Mouse (Mus musculus): ENCODE measurements around the gene Gsta3. TPM values are rescaled to one million over a fixed set of nuclear protein-coding genes. Genes with fewer than 3 reads are reported as not detected.

Gene Gsta3
- polyA plus RNA-seq, 1 experiment from 2014 or later, result 2.5 TPM

- H3K27me3 ChIP-seq, result no peaks in the 10 kb centered on the region
- no peak for ATAC-seq (ENCODE audit: borderline replicate concordance, extremely low read depth, low FRiP score, low TSS enrichment)
- 0 out of 2 replicates have a peak, but pooled peaks cover 7% of the 10 kb centered on the region for H3K4me1 ChIP-seq
- H3K27ac ChIP-seq, result no peak overlapping the region
- no peaks in the 10 kb centered on the region for H3K9me3 ChIP-seq
- no peaks in the 10 kb centered on the region for H3K36me3 ChIP-seq
- H3K4me3 ChIP-seq, result no peak overlapping the region
- H3K9ac ChIP-seq, result no peak overlapping the region
- WGBS, result 76% methylated on average over 6 of the region's 6 CpGs
- no peak overlapping the region for H3K4me2 ChIP-seq
These were observed 5.0 kb upstream of the Gsta3 start for GRCm38 (mm10) chr1:21235359-21235758.

DNA sequence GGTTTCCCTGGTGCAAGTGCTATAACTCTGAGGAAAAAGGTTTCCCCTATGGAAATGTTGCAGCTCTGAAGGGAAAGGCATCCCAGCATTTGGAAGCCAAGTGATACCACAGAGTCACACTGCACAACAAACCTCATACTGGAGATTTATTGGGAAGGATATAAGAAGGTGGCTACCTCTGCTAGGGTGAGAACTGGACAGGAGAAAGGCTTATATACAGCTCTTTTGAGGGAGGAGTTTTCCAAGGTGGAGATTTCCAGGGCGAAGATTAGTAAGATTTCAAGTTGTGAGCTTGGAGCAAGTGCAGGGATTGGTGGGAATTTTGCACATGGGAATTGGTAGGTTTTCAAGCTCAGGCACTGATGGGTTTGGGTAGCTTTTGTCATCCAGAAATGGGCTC, 707 bp downstream of the Gsta3 start:
- Histone ChIP-seq H3K9me3 (no peaks in the 10 kb centered on the region), H3K27ac (no peak overlapping the region)

DNA sequence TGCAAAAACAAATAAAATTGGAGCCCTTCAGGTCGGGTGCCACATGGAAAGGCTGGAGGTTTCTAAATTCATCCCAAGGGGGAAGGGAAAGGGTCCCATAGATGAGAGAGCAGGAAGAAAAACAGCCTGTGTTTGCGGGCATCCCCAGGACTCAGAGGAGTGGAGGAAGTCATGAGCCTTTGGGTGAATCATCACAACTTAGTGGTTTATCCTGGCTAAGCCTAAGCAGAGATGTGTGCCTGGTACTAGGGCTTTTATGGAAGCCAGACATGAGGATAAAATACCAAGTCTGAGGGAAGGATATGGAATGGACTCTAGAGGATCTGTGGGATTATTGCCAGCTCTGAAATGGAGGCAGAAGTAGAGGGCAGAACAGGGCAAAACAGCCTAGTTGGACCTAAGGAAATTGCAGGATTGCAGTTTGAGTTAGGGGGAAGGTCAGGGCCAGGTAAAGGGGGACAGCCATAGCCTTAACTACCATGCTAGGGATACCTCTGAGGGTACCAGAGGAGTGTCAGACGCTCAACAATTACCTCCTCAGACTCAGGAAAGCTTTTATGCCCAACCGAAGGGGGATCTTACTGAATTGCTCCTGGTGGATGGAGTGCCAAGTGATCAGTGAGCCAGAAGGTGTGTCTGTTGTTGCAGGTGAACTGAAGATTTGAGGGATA, 4.0 kb downstream of the Gsta3 start:
- no peaks in the 10 kb centered on the region for H3K27me3 ChIP-seq
- no peaks in the 10 kb centered on the region for H3K36me3 ChIP-seq
- 58% methylated on average over 4 of the region's 4 CpGs for WGBS
- H3K27ac ChIP-seq, result no peak overlapping the region
- H3K9me3 ChIP-seq, result no peaks in the 10 kb centered on the region
- H3K4me3 ChIP-seq, result no peak overlapping the region
- H3K4me2 ChIP-seq, result no peak overlapping the region
- H3K4me1 ChIP-seq, result no peaks in the 10 kb centered on the region
- no peak for ATAC-seq (ENCODE audit: borderline replicate concordance, extremely low read depth, low FRiP score, low TSS enrichment)
- no peak overlapping the region for H3K9ac ChIP-seq

More for the DNA sequence above, 707 bp downstream of the Gsta3 start:
- ATAC-seq (ENCODE audit: borderline replicate concordance, extremely low read depth, low FRiP score, low TSS enrichment), result no peak
- H3K27me3 ChIP-seq, result no peaks in the 10 kb centered on the region
- 75% methylated on average over 1 of the region's 1 CpGs for WGBS
- no peak overlapping the region for H3K4me3 ChIP-seq
- H3K4me1 ChIP-seq, result no peaks in the 10 kb centered on the region
- H3K4me2 ChIP-seq, result no peak overlapping the region
- no peaks in the 10 kb centered on the region for H3K36me3 ChIP-seq
- no peak overlapping the region for H3K9ac ChIP-seq

- WGBS, result 79% methylated on average over 3 of the region's 3 CpGs
These were observed 5.7 kb downstream of the Gsta3 start for GRCm38 (mm10) chr1:21246136-21246535.

DNA sequence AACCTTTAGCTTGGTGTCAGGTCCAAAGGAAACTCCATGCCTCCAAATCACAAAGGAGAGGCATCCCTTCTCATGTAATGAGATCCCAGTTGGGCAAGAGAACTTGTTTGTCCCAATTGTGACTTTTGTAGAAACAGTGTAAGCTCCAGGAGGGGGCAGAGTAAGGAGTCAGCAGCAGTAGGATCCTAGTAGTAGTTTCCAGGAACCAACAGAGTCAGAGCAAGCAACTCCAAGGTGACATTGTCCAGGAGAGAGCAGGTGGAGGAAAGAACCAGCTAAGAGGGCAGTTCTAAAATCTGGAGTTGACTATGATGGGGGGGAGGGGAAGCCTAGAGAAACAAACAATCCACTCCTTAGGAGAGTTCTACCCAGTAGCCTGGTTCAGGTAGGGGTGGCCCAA, 7.5 kb downstream of the Gsta3 start:
- ATAC-seq (ENCODE audit: borderline replicate concordance, extremely low read depth, low FRiP score, low TSS enrichment), result no peak
- H3K9me3 ChIP-seq, result no peaks in the 10 kb centered on the region
- no peak overlapping the region for H3K4me3 ChIP-seq
- no peak overlapping the region for H3K27ac ChIP-seq
- no peak overlapping the region for H3K9ac ChIP-seq
- no peaks in the 10 kb centered on the region for H3K36me3 ChIP-seq
- H3K4me1 ChIP-seq, result peaks cover 4% of the 10 kb centered on the region; the same call in 1 of the 2 replicates
- no peak overlapping the region for H3K4me2 ChIP-seq
- no peaks in the 10 kb centered on the region for H3K27me3 ChIP-seq

More at GRCm38 (mm10) chr1:21246136-21246535, 5.7 kb downstream of the Gsta3 start:
- no peak overlapping the region for H3K4me2 ChIP-seq
- no peak overlapping the region for H3K9ac ChIP-seq
- no peaks in the 10 kb centered on the region for H3K4me1 ChIP-seq
- no peak for ATAC-seq (ENCODE audit: borderline replicate concordance, extremely low read depth, low FRiP score, low TSS enrichment)
- H3K27ac ChIP-seq, result no peak overlapping the region
- no peaks in the 10 kb centered on the region for H3K27me3 ChIP-seq
- H3K4me3 ChIP-seq, result no peak overlapping the region
- no peaks in the 10 kb centered on the region for H3K36me3 ChIP-seq
- H3K9me3 ChIP-seq, result no peaks in the 10 kb centered on the region

DNA sequence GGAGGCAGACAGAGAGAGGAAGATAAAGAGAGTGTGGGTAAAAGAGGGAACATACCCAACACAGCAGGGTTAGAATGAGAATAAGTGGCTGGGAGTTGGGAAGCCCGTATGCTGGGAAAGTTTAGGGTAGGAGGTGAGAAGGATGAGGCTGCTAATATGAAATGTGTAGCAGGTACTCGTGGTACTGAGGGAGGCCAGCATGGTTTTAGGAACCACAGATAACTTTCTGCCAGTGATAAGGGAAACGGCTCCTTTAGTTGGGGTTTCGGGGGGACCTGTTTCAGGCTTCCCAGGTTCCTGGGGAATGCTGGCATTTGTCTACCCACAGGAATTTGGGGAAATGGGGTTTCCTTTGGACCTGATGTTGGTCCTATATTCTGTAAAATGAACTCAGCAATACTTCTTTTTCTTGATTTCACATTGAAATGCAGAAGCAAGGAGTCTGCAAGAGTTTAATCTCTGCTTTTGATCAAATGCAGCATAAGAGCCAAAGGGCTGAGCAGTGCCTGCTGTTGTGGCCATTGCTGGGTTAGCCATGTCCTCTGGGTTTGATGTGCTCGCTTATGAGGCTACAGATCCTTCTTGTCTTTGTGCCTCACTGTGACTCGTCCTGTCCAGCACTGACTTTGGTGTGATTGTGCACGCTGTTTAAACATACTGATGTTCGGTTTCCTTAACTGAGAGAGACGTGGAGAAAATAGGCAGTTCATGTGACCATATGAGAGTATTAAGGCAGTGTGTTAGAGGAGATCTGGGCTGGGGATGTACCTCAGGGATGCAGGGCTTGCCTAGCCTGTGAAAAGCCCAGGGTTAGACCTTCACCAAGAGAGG, 8.4 kb downstream of the Gsta3 start:
- Histone ChIP-seq H3K27me3 (no peaks in the 10 kb centered on the region), H3K36me3 (no peaks in the 10 kb centered on the region), H3K4me1 (peaks cover 4% of the 10 kb centered on the region; the same call in 1 of the 2 replicates), H3K9me3 (no peaks in the 10 kb centered on the region), H3K4me2 (no peak overlapping the region), H3K4me3 (no peak overlapping the region), H3K27ac (no peak overlapping the region), H3K9ac (no peak overlapping the region)
- no peak for ATAC-seq (ENCODE audit: borderline replicate concordance, extremely low read depth, low FRiP score, low TSS enrichment)
- 74% methylated on average over 9 of the region's 9 CpGs for WGBS

DNA sequence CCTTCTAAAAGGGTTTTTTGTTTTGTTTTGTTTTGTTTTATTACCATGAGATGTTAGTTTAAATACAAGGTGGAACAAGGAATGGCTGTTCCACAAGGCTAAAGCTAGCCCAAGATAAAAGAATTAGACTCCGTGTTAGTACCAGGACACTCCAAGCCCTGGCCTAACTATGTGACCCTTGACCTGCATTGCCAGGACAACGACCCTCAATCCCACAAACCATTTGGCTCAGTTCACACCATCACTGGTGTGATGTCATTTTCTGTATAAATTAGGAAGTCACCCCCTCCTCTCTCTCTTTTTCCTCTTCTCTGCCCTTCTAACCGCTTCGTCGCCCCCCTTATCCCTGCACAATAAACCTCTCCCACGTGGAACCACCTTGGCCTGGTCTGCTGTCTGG, 11.3 kb downstream of the Gsta3 start:
- Histone ChIP-seq H3K36me3 (no peaks in the 10 kb centered on the region), H3K27me3 (no peaks in the 10 kb centered on the region), H3K4me1 (peaks cover 4% of the 10 kb centered on the region; the same call in 1 of the 2 replicates), H3K27ac (no peak overlapping the region), H3K4me3 (no peak overlapping the region), H3K9me3 (no peaks in the 10 kb centered on the region), H3K9ac (no peak overlapping the region), H3K4me2 (no peak overlapping the region)
- ATAC-seq (ENCODE audit: borderline replicate concordance, extremely low read depth, low FRiP score, low TSS enrichment), result no peak
- 66% methylated on average over 6 of the region's 6 CpGs for WGBS

DNA sequence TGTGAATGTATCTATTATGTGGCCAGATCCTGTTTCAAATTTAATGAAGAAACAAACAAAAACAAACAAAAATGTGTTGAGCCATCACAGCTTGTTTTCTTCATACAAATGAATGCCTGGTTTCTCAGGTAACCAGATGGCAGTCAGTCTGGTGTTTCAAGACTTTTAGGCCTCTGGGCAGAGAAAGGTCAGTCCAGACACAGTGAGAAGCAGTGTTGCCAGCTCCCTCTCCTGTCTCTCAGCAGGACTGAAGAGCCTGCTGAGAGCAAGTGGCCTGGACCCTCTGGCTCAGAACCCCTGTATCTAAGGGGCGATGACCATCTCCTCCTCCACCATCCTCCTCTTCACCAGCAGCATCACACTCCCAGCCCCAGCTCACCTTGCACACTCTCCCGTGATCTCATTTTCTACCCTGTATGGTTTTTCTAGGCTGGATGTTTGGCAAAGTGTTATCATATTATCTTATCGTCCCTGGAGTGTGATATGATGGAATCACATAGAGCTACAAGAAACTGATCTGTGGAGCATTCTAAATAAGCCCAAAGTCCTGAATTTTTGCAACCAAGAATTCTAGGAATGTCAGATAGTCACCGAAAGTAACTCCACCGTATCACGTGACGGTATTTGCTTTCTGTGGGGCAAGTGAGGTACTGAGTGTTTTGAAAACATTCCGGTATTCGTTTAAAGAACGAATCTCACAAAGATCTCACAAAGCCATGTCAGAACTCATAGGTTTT, 12.3 kb downstream of the Gsta3 start:
- 39% methylated on average over 10 of the region's 10 CpGs for WGBS
- Histone ChIP-seq H3K36me3 (no peaks in the 10 kb centered on the region), H3K4me1 (peaks cover 4% of the 10 kb centered on the region; the same call in 1 of the 2 replicates), H3K9me3 (no peaks in the 10 kb centered on the region), H3K4me3 (no peak overlapping the region), H3K27me3 (no peaks in the 10 kb centered on the region), H3K9ac (no peak overlapping the region), H3K4me2 (no peak overlapping the region), H3K27ac (no peak overlapping the region)
- ATAC-seq (ENCODE audit: borderline replicate concordance, extremely low read depth, low FRiP score, low TSS enrichment), result no peak

DNA sequence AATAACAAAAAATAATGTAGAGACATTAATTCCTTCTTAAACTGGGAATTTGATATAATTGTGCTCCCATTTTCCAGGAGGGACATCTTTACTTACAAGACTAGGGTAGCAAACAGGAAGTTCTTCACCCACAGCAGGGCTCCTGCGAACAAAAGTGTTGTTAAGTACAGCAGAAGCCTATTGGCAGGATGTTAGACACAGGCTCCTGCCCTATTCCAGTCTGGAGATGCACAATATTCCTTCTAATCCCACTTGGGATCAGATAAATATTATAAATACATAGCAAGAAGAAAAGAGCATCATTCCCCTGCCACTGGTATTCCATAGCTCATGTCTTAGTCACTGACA, 12.9 kb downstream of the Gsta3 start:
- Histone ChIP-seq H3K4me3 (no peak overlapping the region), H3K4me1 (peaks cover 4% of the 10 kb centered on the region; the same call in 1 of the 2 replicates), H3K27ac (no peak overlapping the region), H3K9me3 (no peaks in the 10 kb centered on the region), H3K4me2 (no peak overlapping the region), H3K36me3 (no peaks in the 10 kb centered on the region), H3K9ac (no peak overlapping the region), H3K27me3 (no peaks in the 10 kb centered on the region)
- ATAC-seq (ENCODE audit: borderline replicate concordance, extremely low read depth, low FRiP score, low TSS enrichment), result no peak
- whole genome bisulfite sequencing, result 62% methylated on average over 1 of the region's 1 CpGs

GRCm38 (mm10) chr1:21253856-21254255, 13.5 kb downstream of the Gsta3 start:
- no peaks in the 10 kb centered on the region for H3K36me3 ChIP-seq
- H3K27ac ChIP-seq, result no peak overlapping the region
- 66% methylated on average over 4 of the region's 4 CpGs for WGBS
- H3K27me3 ChIP-seq, result no peaks in the 10 kb centered on the region
- H3K4me2 ChIP-seq, result no peak overlapping the region
- no peak overlapping the region for H3K9ac ChIP-seq
- no peak for ATAC-seq (ENCODE audit: borderline replicate concordance, extremely low read depth, low FRiP score, low TSS enrichment)
- H3K4me1 ChIP-seq, result peaks cover 4% of the 10 kb centered on the region; the same call in 1 of the 2 replicates
- H3K4me3 ChIP-seq, result no peak overlapping the region
- H3K9me3 ChIP-seq, result no peaks in the 10 kb centered on the region

GRCm38 (mm10) chr1:21255625-21256345, 15.4 kb downstream of the Gsta3 start:
- Histone ChIP-seq H3K36me3 (no peaks in the 10 kb centered on the region), H3K4me1 (peaks cover 4% of the 10 kb centered on the region; the same call in 1 of the 2 replicates), H3K27me3 (no peaks in the 10 kb centered on the region), H3K9me3 (no peaks in the 10 kb centered on the region), H3K4me3 (no peak overlapping the region), H3K9ac (no peak overlapping the region), H3K4me2 (no peak overlapping the region), H3K27ac (no peak overlapping the region)
- 89% methylated on average over 7 of the region's 7 CpGs for WGBS
- no peak for ATAC-seq (ENCODE audit: borderline replicate concordance, extremely low read depth, low FRiP score, low TSS enrichment)

Measured in lung, embryonic 15.5 days (tissue).